Mouse (Mus musculus) hindbrain, embryonic 10.5 days (tissue): ENCODE measurements around the gene Lgi2. TPM values are rescaled to one million over a fixed set of nuclear protein-coding genes. Genes with fewer than 3 reads are reported as not detected.

Experiments used
- DNase-seq: peaks from one replicate; pipeline ENCODE4 v3.0.0-alpha.2; 2017; ENCODE audit warnings: low spot score
- H3K27ac ChIP-seq: fragments of 300-500 bp; sonication (generic); 2 replicates; pipeline ENCODE4 v1.5.1; 2016; ENCODE audit warnings: mild to moderate bottlenecking, moderate library complexity
- H3K27me3 ChIP-seq: fragments of 300-500 bp; sonication (generic); 2 replicates; pipeline ENCODE4 v1.6.1; 2016; ENCODE audit warnings: mild to moderate bottlenecking; ENCODE audit not compliant: poor library complexity, insufficient read depth, severe bottlenecking
- H3K36me3 ChIP-seq: fragments of 300-500 bp; sonication (generic); 2 replicates; pipeline ENCODE4 v1.6.1; 2016; ENCODE audit warnings: mild to moderate bottlenecking, moderate library complexity
- H3K4me1 ChIP-seq: fragments of 300-500 bp; sonication (generic); replicated peaks from 2 replicates; pipeline ENCODE4 v1.6.1; 2016; ENCODE audit warnings: mild to moderate bottlenecking
- H3K4me3 ChIP-seq: fragments of 300-500 bp; sonication (generic); 2 replicates; pipeline ENCODE4 v1.5.1; 2016; ENCODE audit warnings: mild to moderate bottlenecking, moderate library complexity
- H3K9me3 ChIP-seq: fragments of 300-500 bp; sonication (generic); 2 replicates; pipeline ENCODE4 v1.6.1; 2016; ENCODE audit warnings: mild to moderate bottlenecking, moderate library complexity
- WGBS: fragments of 180-500 bp; shearing (Covaris S2); methylation state at CpG from one replicate; pipeline ENCODE4 v1.1.7; 2016; 5-methylcytosine and 5-hydroxymethylcytosine counted together
- polyA plus RNA-seq: library from polyadenylated mRNA; unstranded; fragments of >200 nt; fragmentation: Nextera tagmentation; extraction: Ambion mirVana; gene quantifications from 2 replicates; pipeline ENCODE4 v1.2.1, GENCODE M21; 2016

Lgi2 gene
- polyA plus RNA-seq, 1 experiment from 2014 or later = 1.3 TPM

DNA sequence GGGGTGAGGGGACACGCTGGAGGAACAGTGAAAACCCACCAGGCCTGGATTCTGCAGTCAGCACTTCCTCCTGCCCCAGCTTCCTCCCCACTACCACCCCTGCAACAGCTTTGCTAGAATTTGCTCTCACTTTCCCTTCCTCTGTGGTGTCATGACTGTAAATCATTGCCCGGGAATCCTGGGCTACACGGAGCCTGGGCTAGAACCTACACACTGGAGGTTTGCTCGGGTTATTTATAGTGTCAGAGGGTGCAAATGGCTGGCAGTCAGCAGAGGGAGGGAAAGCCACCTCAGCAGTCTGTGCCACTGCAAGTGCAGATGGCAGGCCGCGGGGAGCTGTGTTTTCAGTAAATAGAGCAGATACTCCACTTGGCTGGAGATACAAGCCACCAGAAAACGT lies 37.7 kb downstream of the Lgi2 start:
- Histone ChIP-seq H3K27me3 (no peaks in the 10 kb centered on the region), H3K4me1 (no peaks in the 10 kb centered on the region), H3K36me3 (no peaks in the 10 kb centered on the region), H3K4me3 (no peak overlapping the region), H3K9me3 (no peaks in the 10 kb centered on the region), H3K27ac (no peak overlapping the region)
- no peak for DNase-seq
- 60% methylated on average over 7 of the region's 7 CpGs for WGBS

DNA sequence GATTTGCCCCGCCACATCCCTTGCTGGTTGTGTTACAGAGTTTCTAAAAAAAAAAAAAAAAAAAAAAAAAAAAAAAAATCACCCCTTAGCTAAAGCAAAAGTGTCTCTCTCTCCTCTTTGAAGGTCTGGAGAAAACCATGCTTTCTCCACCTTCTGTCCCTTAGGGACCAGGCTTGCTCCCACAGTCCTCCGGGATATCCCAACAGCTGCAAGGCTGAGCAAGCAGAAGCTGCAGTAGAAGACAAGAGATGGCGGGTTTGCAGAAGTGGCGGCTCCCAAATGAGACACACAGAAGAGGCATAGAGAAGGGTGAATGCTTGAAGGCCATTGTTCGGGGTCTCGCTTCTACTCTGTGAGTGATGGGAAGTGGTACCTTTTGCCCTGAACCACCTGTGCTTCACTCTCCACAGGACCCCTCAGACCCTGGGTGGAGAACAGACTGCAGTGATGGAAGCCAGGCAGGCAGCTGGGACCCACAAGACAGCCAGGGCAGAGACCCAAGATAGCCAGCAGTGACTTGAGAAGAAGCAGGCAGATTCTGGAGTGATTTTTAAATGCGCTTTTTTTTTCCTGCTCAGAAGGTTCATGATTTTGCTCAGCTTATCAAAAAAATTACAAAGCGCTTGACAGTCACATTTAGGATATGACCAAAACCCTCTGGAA lies 39.8 kb downstream of the Lgi2 start:
- 91% methylated on average over 8 of the region's 8 CpGs for WGBS
- no peaks in the 10 kb centered on the region for H3K4me1 ChIP-seq
- no peak for DNase-seq

DNA sequence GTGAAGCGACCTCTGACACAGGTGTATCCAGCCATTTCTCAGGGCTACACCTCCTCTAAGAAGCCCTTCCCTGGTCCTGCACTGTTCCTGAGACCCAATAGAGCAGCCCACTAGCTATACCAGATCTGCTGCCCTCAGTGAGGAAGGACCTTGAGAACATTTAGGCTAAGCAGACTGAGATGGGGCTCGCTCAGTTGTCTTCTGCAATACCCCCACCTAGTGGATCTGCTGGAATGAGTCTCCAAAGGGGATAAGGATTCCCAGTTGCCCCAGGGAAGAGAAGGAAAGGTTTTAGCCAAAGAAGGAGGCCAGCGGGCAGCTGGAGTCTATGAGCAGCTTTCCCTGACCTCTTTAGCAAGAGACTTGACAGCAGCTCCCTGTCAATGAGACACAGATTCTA lies 42.1 kb downstream of the Lgi2 start:
- Histone ChIP-seq H3K4me1 (no peaks in the 10 kb centered on the region), H3K27me3 (no peaks in the 10 kb centered on the region), H3K9me3 (no peaks in the 10 kb centered on the region), H3K4me3 (no peak overlapping the region), H3K27ac (no peak overlapping the region), H3K36me3 (no peaks in the 10 kb centered on the region)
- WGBS = 46% methylated on average over 3 of the region's 3 CpGs
- peak; percentile 27 for DNase-seq

More for the DNA sequence above, 39.8 kb downstream of the Lgi2 start:
- H3K27me3 ChIP-seq = no peaks in the 10 kb centered on the region
- no peak overlapping the region for H3K27ac ChIP-seq
- H3K9me3 ChIP-seq = no peaks in the 10 kb centered on the region
- H3K36me3 ChIP-seq = no peaks in the 10 kb centered on the region
- no peak overlapping the region for H3K4me3 ChIP-seq

DNA sequence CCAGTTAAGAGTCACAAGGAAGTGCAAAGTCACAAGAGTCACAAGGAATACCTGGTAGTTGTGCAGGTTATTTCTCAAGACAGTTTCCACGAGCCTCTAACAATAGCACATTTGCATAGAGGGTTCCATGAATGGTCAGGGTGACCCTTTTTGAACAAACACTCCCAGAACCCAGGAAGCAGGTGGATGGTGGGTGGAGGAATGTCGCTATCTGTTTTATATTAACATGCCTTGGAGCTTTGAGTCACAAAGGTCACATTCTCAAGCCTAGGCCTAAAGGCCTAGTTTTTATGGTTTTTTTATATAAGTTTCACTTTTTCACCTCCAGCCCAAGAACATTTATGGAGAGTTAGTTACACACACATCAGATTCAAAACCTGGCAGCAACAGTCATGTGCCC lies 46.3 kb downstream of the Lgi2 start:
- Histone ChIP-seq H3K4me1 (peaks cover 6% of the 10 kb centered on the region; the same call in 1 of the 2 replicates), H3K27ac (no peak overlapping the region), H3K27me3 (peaks cover 16% of the 10 kb centered on the region), H3K36me3 (no peaks in the 10 kb centered on the region), H3K4me3 (no peak overlapping the region), H3K9me3 (no peaks in the 10 kb centered on the region)
- DNase-seq = no peak
- WGBS = 82% methylated on average over 2 of the region's 2 CpGs

DNA sequence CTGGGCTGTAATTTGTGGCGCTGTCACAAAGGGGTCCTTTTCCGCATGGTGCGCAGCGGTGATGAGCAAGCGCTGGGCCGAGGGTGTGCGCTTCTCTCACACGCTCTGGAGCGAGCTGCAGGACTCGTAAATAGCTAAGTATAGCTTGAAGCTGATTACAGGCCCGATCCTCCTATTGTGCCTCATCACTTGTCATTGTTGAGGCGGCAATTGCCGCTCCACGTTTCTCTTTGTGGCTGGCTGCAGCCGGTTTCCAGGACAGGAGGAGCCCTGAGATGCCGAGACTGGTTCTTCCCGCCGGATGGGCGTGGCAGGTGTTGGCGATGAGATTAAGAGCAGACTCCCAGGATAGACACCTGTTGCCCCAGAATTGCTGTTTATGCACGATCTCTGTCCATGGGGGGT lies 50.2 kb downstream of the Lgi2 start:
- H3K4me1 ChIP-seq = peaks cover 6% of the 10 kb centered on the region; the same call in 1 of the 2 replicates
- WGBS = 15% methylated on average over 21 of the region's 21 CpGs
- peak overlapping the region; percentile 47 for H3K4me3 ChIP-seq
- peaks cover 19% of the 10 kb centered on the region for H3K27me3 ChIP-seq
- H3K27ac ChIP-seq = peak overlapping the region; percentile 71
- DNase-seq = peak; percentile 53
- no peaks in the 10 kb centered on the region for H3K9me3 ChIP-seq
- H3K36me3 ChIP-seq = no peaks in the 10 kb centered on the region

DNA sequence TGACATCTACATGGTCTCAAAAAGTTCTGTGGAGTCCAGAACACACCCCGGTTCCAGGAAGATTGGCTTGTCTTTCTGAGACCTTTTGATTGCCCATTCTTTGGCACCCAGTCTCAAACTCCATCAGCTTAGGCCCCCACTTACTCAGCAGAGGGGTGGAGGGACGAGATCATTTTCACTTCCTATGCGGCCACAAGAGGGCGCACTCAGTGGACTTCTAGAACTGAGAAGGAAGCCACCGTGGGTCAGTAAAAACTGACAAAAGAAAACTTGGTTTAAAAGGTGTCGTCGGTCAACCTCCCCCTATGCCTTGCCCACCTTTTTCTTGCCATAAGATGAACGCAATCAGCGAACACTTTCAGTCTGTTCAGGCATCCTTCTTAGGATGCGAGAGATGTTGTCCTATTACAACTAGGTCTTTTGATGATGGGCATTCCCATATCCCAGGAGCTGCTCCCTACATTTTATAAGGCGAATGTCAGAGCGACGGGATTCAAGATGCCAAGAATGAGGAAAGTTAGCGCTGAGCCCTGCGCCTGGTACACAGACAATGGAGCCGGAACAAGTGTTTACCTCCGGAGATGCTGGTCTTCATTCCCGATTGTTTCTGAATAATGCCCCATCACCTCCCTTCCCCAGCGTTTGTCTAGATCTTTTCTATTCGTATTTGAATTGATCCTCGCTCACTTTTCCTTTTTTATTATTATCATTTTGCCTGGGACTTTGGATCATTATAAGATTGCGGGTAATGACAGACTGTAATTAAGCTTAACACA lies 50.8 kb downstream of the Lgi2 start:
- H3K4me1 ChIP-seq = peaks cover 6% of the 10 kb centered on the region; the same call in 1 of the 2 replicates
- peaks cover 19% of the 10 kb centered on the region for H3K27me3 ChIP-seq
- DNase-seq = peak; percentile 75
- peak overlapping the region; percentile 71; the same call in 1 of the 2 replicates for H3K27ac ChIP-seq
- no peaks in the 10 kb centered on the region for H3K36me3 ChIP-seq
- WGBS = 27% methylated on average over 22 of the region's 22 CpGs
- H3K9me3 ChIP-seq = no peaks in the 10 kb centered on the region
- peak overlapping the region; percentile 47 for H3K4me3 ChIP-seq

DNA sequence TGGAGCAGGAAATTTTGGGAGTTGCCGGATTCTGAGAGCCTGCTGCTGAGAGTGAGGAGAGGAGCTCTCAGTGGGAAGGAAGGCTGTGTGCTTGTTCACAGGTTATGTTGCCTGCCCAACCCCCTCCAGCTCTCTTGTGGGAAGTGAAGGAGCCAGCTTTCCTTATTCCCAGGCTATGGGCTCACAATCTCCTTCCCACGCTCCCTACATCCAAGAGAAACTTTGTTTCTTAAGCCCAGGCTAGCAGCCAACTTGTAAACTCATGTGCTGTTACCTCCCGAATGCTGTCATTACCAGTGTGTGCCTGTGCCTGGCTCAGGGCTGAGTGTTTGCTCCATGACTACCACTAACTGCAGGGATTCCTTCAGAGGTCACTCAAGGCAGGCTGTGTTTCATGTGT lies 55.2 kb downstream of the Lgi2 start:
- no peaks in the 10 kb centered on the region for H3K9me3 ChIP-seq
- peaks cover 3% of the 10 kb centered on the region; the same call in 1 of the 2 replicates for H3K4me1 ChIP-seq
- H3K36me3 ChIP-seq = no peaks in the 10 kb centered on the region
- no peak for DNase-seq
- H3K27me3 ChIP-seq = peaks cover 4% of the 10 kb centered on the region; the same call in 1 of the 2 replicates
- whole genome bisulfite sequencing = 80% methylated on average over 3 of the region's 3 CpGs
- no peak overlapping the region for H3K27ac ChIP-seq
- no peak overlapping the region for H3K4me3 ChIP-seq

DNA sequence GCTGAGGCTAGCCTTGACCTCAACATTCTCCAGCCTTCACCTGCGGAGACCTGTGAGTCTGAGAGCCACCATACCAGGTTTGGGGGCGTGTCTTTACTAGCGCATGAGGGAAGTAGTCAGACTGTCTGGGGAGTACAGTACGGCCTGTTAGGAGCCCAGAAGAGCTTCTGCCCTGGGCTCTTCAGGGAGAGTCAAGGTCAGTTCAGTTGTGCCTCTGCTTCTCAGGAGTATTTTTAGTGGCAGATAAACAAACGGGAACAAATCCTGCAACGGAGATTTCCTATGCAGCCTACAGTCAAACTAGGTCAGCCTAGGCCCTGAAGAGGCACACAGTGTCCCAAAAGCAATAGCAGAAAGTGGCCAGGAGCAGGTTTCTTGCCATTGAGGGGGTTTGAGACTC lies 56.8 kb downstream of the Lgi2 start:
- DNase-seq = no peak
- H3K27ac ChIP-seq = no peak overlapping the region
- WGBS = 86% methylated on average over 6 of the region's 6 CpGs

DNA sequence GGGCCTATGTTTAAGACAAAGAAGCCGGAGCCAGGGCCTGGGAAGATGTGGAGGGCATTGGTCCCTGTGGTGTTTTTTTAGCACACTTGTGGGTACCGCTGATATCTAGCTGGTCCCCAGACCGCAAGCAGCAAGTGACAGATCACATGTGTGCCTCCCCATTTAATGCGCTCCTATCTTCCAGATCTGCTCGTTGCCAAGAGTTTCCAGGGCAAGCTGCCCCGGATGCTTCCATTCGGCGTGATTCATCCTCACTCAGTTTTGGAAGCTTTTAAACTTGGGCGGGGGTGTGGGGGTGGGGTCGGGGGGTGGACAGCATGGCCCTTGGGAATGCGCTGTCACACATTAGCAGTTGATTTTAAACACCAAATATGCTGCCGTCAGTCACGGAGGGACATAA lies 61.6 kb downstream of the Lgi2 start:
- Histone ChIP-seq H3K27ac (no peak overlapping the region), H3K27me3 (no peaks in the 10 kb centered on the region), H3K4me3 (no peak overlapping the region), H3K4me1 (no peaks in the 10 kb centered on the region), H3K9me3 (no peaks in the 10 kb centered on the region), H3K36me3 (no peaks in the 10 kb centered on the region)
- DNase-seq = no peak
- 91% methylated on average over 13 of the region's 13 CpGs for WGBS

More for the DNA sequence above, 56.8 kb downstream of the Lgi2 start:
- Histone ChIP-seq H3K27me3 (0 out of 2 replicates have a peak, but pooled peaks cover under 1% of the 10 kb centered on the region), H3K36me3 (no peaks in the 10 kb centered on the region), H3K4me1 (no peaks in the 10 kb centered on the region), H3K4me3 (no peak overlapping the region), H3K9me3 (no peaks in the 10 kb centered on the region)

DNA sequence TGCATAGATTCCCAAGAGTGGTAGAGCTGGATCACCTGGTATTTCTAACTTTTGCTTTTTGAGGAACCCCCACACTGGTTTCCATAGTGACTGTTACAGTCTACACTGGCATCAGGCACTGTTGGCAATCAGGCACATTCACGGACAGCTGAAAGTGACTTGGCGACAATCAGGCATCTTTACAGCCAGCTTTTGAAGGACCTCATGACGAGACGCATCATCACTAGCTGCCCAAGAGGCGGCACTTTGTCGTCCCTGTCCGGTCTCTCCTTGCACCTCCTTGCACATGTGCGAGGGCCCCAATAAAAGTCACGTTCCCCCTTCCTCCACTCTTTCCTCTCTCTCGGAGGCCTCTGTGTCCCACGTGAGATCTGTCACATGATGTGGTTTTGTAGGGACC lies 62.1 kb downstream of the Lgi2 start:
- no peaks in the 10 kb centered on the region for H3K9me3 ChIP-seq
- no peak overlapping the region for H3K4me3 ChIP-seq
- H3K36me3 ChIP-seq = no peaks in the 10 kb centered on the region
- H3K27me3 ChIP-seq = no peaks in the 10 kb centered on the region
- H3K4me1 ChIP-seq = no peaks in the 10 kb centered on the region
- 93% methylated on average over 11 of the region's 11 CpGs for WGBS
- DNase-seq = no peak
- H3K27ac ChIP-seq = no peak overlapping the region

DNA sequence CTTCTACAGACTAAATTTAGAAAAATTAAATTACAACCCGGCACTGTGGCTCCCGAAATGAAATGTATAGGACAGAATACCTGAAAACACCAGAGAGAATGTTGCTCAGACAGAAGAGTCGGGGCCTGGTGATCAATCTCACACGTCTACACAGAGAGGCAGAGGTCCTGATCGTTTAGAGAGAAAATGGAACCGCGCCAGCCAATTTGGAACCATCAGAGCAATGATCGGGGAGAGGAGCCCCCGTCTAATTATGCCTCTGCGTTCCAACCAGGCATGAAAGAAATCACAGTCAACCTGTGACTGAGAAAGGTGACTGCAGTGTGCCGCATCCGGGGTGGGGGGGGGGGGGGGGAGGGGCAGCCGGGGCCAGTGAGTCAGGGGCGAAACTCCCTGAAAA lies 70.6 kb downstream of the Lgi2 start:
- Histone ChIP-seq H3K4me1 (no peaks in the 10 kb centered on the region), H3K4me3 (no peak overlapping the region), H3K9me3 (no peaks in the 10 kb centered on the region), H3K36me3 (no peaks in the 10 kb centered on the region), H3K27ac (no peak overlapping the region), H3K27me3 (no peaks in the 10 kb centered on the region)
- WGBS = 80% methylated on average over 14 of the region's 14 CpGs
- no peak for DNase-seq

DNA sequence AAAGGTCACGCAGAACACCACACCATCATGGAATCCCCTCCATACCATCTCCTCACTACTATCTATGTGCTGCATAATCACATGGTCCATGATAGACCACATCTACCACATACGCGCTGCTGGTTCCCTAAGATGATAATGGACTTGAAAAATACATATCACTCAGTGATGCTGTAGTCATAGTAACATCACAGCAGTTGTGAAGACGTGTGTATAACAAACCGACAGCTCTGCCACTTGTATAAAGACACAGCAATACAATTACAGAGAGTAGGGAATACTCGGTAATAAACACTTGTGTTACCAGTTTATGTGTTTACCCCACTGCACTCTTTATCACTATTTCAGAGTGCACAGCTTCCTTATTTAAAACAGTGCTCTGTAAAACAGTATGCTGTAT lies 74.8 kb downstream of the Lgi2 start:
- WGBS = 92% methylated on average over 6 of the region's 6 CpGs
- Histone ChIP-seq H3K27ac (no peak overlapping the region), H3K36me3 (no peaks in the 10 kb centered on the region), H3K9me3 (no peaks in the 10 kb centered on the region), H3K4me3 (no peak overlapping the region), H3K27me3 (no peaks in the 10 kb centered on the region), H3K4me1 (no peaks in the 10 kb centered on the region)
- no peak for DNase-seq
